Mouse (Mus musculus) spleen, postnatal 10 days (tissue): Measurements from ENCODE around the gene Gm7945.
"Not testable (repeated sequence)": the region's sequence is repeated elsewhere in the genome, so short reads cannot be mapped to it uniquely, and the experiment has no call there.

Experiments
- DNase-seq, 2 experiments: peaks; one replicate each; pipeline ENCODE4 v3.0.0; 2021 to 2022; ENCODE audit warnings: low spot score in 2 of 2

Gene Gm7945

GRCm38 (mm10) chr14:41386279-41386678 is at the start of gene Gm7945:
Gm7945 (minus strand) TSS chr14:41386379.
- not testable (repeated sequence) for DNase-seq

- DNase-seq: not testable (repeated sequence)
These were observed 39.4 kb upstream of the Gm7945 start for GRCm38 (mm10) chr14:41425393-41426075.

GRCm38 (mm10) chr14:41424694-41425093 is 38.5 kb upstream of the Gm7945 start:
- DNase-seq: not testable (repeated sequence)

- DNase-seq: not testable (repeated sequence)
These were observed 22.0 kb upstream of the Gm7945 start, which contains the start of gene Gm6482 for GRCm38 (mm10) chr14:41408181-41408580. Gm6482 (minus strand) TSS chr14:41408281.

GRCm38 (mm10) chr14:41348309-41348708 is 37.9 kb downstream of the Gm7945 start, which contains the start of gene Gm5798:
Gm5798 (plus strand) TSS chr14:41348609.
- not testable (repeated sequence) for DNase-seq
